Mouse (Mus musculus) embryonic fibroblast, embryonic 13.5 days (primary cell): ENCODE data around the gene Timm13.

Experiments used
- CTCF ChIP-seq: IDR thresholded peaks from 2 replicates; pipeline ENCODE4 v1.5.1; 2011; ENCODE audit warnings: mild to moderate bottlenecking, control low read depth, low read length, moderate library complexity, borderline replicate concordance; ENCODE audit not compliant: insufficient read depth
- POLR2A ChIP-seq: IDR thresholded peaks from 2 replicates; pipeline ENCODE4 v1.6.1; 2011; ENCODE audit warnings: low read depth, mild to moderate bottlenecking, control low read depth, low read length, moderate library complexity

DNA sequence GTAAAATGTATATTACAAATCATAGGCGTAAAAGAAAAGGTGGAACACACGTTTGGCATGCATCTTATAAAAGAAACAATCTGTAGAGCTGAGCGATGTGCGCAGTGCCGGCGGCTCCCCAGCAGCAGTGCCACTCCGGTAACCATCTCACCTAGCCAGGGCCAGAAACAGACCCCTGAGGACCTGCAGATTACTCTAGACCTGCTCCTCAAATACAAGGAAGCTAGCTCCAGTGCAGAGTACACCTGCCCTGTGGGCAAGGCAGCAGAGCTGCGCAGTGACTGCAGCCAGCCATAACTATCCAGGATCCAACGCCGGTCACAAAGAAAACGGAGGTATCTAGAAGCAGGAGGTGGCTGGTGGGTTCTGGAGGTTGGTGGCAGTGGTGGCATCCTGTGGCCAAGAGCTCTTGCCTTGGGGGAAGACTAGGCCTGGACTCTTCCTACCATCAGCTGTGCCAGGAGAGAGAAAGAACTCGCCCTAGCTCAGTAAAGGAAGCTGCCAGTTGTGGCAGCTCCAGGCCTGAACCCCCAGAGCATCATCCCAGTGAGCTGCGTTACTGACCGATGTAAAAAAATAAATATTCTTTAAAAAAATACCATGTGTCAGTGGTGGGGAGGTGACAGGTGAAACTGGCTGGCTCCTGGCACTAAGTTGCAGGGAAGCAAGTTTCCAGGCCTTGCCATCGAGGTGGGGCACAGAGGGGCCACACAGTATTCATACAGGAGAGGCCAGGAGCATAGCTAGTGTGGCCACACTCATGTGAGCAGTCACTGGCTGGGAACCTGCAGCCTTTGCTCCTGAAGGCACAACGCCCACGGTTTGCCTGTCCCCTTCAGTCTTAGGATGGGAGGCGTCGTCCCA is 872 bp upstream of the Timm13 start:
- TF ChIP-seq POLR2A (no peak), CTCF (no peak)
